Mouse (Mus musculus) midbrain, embryonic 10.5 days (tissue): ENCODE measurements around the gene Uqcr11. TPM values are rescaled to one million over a fixed set of nuclear protein-coding genes. Genes with fewer than 3 reads are reported as not detected.

Source experiments
- DNase-seq: peaks from one replicate; pipeline ENCODE4 v3.0.0-alpha.2; 2017; ENCODE audit warnings: low spot score
- H3K27ac ChIP-seq: fragments of 300-500 bp; sonication (generic); replicated peaks from 2 replicates; pipeline ENCODE4 v1.5.1; 2016; ENCODE audit warnings: mild to moderate bottlenecking
- H3K27me3 ChIP-seq: fragments of 300-500 bp; sonication (generic); 2 replicates; pipeline ENCODE4 v1.6.1; 2016; ENCODE audit warnings: low read depth, mild to moderate bottlenecking; ENCODE audit not compliant: poor library complexity, severe bottlenecking
- H3K36me3 ChIP-seq: fragments of 300-500 bp; sonication (generic); 2 replicates; pipeline ENCODE4 v1.6.1; 2016; ENCODE audit warnings: mild to moderate bottlenecking, moderate library complexity
- H3K4me1 ChIP-seq: fragments of 300-500 bp; sonication (generic); 2 replicates; pipeline ENCODE4 v1.6.1; 2016
- H3K4me3 ChIP-seq: fragments of 300-500 bp; sonication (generic); 2 replicates; pipeline ENCODE4 v1.5.1; 2016; ENCODE audit warnings: mild to moderate bottlenecking, moderate library complexity
- H3K9me3 ChIP-seq: fragments of 300-500 bp; sonication (generic); replicated peaks from 2 replicates; pipeline ENCODE4 v1.6.1; 2016; ENCODE audit warnings: mild to moderate bottlenecking
- WGBS: fragments of 180-500 bp; shearing (Covaris S2); methylation state at CpG from one replicate; pipeline ENCODE4 v1.1.7; 2016; 5-methylcytosine and 5-hydroxymethylcytosine counted together
- polyA plus RNA-seq: library from polyadenylated mRNA; unstranded; fragments of >200 nt; fragmentation: Nextera tagmentation; extraction: Ambion mirVana; gene quantifications from 2 replicates; pipeline ENCODE4 v1.2.1, GENCODE M21; 2016

Gene Uqcr11
- polyA plus RNA-seq, 1 experiment from 2014 or later, result 635 TPM

DNA sequence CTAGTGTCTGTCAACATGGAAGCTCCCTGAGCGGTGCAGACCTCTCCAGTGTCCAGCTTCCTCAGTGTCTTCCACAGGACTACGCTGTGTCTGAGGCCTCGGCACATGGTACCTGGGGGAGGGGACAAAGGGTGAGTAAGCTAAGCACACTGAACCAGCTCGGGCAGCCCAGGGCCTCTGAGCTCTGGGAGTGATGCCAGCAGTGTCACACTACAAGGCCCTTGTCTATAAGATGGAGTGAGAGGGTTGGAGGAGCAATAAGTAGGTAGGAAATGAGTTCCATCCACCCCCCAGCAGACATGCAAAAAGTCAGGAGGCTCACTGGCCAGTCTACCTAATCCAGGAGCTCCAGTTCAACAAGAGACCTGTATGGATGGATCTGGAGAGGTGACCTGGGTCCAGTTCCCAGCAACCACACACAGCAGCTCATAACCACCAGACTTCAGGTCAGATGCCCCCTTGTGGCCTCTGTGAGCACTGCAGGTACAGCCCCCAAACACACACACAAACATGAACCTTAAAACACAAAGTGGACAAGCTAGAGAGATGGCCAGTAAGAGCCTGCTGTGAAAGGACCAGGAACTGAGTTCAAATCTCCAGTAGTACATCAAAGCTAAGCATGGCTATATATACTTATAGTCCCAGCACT, 3.5 kb downstream of the Uqcr11 start:
- 93% methylated on average over 4 of the region's 4 CpGs for WGBS
- no peak for DNase-seq
- no peaks in the 10 kb centered on the region for H3K27me3 ChIP-seq
- H3K27ac ChIP-seq, result no peak overlapping the region
- H3K9me3 ChIP-seq, result no peaks in the 10 kb centered on the region
- peaks cover 45% of the 10 kb centered on the region for H3K4me1 ChIP-seq
- no peak overlapping the region for H3K4me3 ChIP-seq
- peaks cover 37% of the 10 kb centered on the region for H3K36me3 ChIP-seq

DNA sequence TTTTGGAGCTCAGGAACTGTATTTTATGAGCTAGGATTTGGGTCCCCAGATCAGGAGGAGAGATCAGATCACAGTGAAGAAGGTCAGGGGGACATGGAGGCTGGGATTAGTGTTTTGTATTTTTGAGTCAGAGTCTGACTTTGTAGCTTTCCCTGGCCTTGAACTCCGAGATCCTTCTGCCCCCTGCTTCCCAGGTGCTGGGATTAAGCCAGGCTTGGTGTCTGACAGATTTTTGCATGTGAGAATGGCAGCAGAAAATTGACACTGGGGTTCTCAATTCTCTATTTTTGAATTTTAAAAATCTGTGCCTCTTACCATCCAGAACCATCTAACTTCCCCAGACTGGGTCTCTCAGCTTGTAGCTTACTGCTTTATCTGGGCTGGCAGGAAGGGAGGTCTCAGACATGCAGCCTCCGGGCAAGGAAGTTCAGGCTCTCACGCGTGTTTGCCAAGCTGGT, 5.9 kb downstream of the Uqcr11 start:
- H3K4me1 ChIP-seq, result peaks cover 42% of the 10 kb centered on the region
- peak overlapping the region; percentile 85 for H3K4me3 ChIP-seq

DNA sequence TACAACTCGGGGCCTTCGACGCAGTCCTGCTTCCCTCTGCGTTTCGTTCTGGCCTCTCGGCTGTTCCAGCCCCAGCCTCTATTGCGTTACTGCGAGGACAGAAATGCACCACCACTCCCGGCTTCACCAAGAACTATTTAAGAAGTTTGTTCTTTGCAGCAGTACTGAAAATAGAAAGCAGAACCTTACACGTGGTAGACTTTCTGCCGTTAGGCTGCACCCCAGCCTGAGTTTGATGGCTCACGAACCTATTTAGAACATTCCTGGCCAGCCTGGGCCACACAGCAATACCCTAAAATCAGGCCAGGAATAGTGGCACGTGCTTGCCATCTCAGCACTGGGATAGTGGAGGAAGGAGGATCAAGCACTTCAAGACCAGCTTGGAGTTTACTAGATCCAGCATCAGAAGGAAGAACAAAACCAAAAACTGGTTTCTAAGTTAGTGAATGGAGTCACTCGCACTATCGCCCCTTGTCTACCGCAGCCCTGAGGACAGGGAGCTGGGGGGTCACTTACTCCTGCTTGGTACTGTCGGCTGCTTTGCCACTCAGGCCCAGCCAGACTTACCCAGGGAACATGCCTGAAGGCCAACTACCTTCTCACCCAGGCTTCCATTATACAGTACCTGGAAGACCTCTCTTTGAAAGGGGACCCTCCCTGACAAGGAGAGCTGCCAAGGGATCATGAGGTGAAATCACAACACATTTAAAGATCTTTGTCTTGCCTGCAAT, 6.5 kb downstream of the Uqcr11 start:
- Histone ChIP-seq H3K4me3 (peak overlapping the region; percentile 85), H3K27me3 (no peaks in the 10 kb centered on the region), H3K9me3 (no peaks in the 10 kb centered on the region), H3K27ac (peak overlapping the region; percentile 100), H3K4me1 (peaks cover 36% of the 10 kb centered on the region), H3K36me3 (peaks cover 62% of the 10 kb centered on the region)
- 14% methylated on average over 17 of the region's 17 CpGs for WGBS
- no peak for DNase-seq

More for the DNA sequence above, 5.9 kb downstream of the Uqcr11 start:
- Histone ChIP-seq H3K27ac (0 out of 2 replicates have a peak overlapping the region, but pooled peaks have one; percentile 100), H3K36me3 (peaks cover 56% of the 10 kb centered on the region), H3K27me3 (no peaks in the 10 kb centered on the region), H3K9me3 (no peaks in the 10 kb centered on the region)
- no peak for DNase-seq
- WGBS, result 86% methylated on average over 4 of the region's 4 CpGs

DNA sequence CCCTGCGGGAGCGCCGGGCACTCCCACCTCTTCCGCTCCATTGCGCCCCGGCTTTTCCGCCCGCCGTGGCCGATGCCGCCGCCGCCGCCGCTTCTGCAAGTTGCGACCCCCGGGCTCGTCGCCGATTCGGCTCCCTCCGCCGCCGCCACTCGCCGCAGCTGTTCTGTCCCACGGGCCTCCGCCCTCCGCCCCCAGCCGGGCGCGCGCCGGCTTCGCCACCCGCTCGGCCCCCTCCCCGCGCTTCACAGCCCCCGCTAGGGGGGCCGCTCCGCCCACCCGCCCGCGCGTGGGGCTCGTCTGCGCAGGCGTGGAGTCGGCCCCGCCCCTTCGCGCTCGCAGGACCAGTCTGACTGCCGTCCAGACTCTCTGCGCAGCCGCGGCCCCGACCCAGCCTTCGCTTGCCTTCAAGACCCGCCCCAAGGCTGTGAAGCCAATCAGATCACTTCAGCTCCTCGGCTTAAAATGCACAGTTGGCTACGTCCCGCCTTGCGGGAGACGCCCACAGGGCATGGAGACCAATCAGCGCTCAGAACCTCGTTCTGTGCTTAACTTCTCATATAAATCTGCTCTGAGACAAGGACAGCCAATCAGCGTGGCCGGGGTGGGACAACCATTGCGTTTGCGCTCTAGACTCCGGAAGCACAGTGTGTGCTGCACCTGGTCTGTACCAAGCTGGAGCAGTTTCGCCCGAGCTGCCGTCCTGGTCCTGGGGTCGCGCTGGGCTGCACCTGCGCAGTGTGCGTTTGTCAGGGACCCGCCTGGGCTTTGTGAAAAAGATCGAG, 7.2 kb downstream of the Uqcr11 start, which contains the start of gene Mbd3:
Gene Mbd3 (minus strand): TSS at position 360 of the 782 bp plus-strand sequence.
- WGBS, result under 1% methylated on average over 80 of the region's 82 CpGs
- Histone ChIP-seq H3K36me3 (peaks cover 66% of the 10 kb centered on the region), H3K27me3 (no peaks in the 10 kb centered on the region), H3K27ac (peak within 1 kb of the TSS; percentile 100), H3K4me3 (peak within 1 kb of the TSS; percentile 85), H3K4me1 (peaks cover 33% of the 10 kb centered on the region), H3K9me3 (no peaks in the 10 kb centered on the region)
- peak; percentile 99 for DNase-seq

DNA sequence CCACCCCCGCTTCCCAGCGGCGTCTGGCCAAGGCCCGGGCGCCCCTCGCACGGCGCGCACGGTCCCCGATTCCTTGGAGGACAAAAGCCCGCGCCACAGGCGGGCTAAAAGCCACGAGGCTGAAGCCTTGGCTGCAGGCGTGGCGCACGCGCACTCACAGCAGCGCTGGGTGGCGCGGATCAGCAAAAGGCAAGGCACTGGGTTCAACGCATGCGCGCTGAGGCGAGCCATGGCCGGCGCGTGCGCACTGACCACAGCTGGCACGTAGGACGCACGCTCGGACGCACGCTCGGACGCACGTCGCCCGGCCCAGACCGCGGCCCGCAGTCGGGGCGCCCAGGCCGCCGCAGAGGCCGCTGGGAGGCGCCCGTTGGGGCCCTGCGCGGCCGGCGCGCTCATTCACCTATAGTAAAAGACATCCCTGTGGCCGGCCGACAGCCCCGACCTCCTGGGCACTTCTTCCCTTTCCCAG, 7.9 kb downstream of the Uqcr11 start:
- H3K27me3 ChIP-seq, result no peaks in the 10 kb centered on the region
- DNase-seq, result peak; percentile 100
- peaks cover 33% of the 10 kb centered on the region for H3K4me1 ChIP-seq
- WGBS, result under 1% methylated on average over 59 of the region's 59 CpGs
- no peaks in the 10 kb centered on the region for H3K9me3 ChIP-seq
- peak overlapping the region; percentile 100 for H3K27ac ChIP-seq
- H3K4me3 ChIP-seq, result peak overlapping the region; percentile 85
- peaks cover 66% of the 10 kb centered on the region for H3K36me3 ChIP-seq

DNA sequence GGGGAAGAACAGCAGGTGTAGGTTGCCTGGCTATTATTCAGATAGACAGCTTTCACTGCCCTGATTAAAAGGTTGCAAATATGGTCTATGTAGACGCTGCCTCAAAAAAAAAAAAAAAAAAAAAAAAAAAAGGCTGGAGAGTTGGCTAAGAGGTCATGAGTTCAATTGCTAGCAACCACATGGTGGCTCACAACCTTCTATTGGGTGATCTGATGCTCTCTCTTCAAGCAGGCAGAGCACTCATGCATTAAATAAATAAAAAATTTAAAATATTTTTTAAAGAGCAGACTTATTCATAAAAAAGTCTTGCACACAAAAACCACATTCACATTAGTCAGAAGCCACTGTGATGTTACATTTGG, 8.5 kb downstream of the Uqcr11 start:
- Histone ChIP-seq H3K27me3 (no peaks in the 10 kb centered on the region), H3K27ac (peak overlapping the region; percentile 100), H3K9me3 (no peaks in the 10 kb centered on the region), H3K4me1 (peaks cover 33% of the 10 kb centered on the region), H3K4me3 (peak overlapping the region; percentile 85), H3K36me3 (peaks cover 66% of the 10 kb centered on the region)
- WGBS, result 5% methylated on average over 1 of the region's 1 CpGs
- DNase-seq, result no peak

DNA sequence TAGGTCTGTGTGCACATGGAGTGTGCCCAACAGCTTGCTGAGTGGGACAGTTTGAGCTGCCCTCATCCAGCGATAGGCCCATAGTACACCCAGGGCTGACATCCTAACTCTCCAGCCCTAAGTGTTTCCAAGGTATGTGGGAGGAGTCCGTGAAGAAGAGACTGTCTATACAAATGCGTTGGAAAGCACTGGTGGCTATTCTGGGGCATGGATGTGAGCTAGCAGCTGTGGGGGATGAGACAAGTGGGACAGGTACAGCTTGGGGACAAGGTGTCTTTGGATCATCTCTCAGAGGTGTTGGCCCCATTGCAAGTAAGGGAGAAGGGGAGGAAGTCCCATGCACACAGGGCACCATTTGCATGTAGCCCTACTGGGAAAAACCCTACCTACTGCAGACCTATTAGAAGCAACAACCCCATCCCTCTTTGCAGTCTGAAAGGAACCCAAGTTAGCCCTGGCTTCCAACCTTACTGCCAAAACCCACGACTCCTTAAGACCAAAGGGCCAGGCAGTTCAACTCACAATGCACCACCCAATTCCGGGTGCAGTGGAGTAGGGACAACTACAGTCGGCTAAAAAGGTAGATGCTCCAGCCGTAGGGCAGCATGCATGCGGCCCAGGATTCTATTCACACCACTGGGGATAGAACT, 9.0 kb downstream of the Uqcr11 start:
- WGBS, result 61% methylated on average over 8 of the region's 8 CpGs
- peak overlapping the region; percentile 100 for H3K27ac ChIP-seq
- H3K27me3 ChIP-seq, result no peaks in the 10 kb centered on the region
- H3K4me3 ChIP-seq, result peak overlapping the region; percentile 85
- H3K4me1 ChIP-seq, result peaks cover 34% of the 10 kb centered on the region
- no peaks in the 10 kb centered on the region for H3K9me3 ChIP-seq
- no peak for DNase-seq
- peaks cover 66% of the 10 kb centered on the region for H3K36me3 ChIP-seq

DNA sequence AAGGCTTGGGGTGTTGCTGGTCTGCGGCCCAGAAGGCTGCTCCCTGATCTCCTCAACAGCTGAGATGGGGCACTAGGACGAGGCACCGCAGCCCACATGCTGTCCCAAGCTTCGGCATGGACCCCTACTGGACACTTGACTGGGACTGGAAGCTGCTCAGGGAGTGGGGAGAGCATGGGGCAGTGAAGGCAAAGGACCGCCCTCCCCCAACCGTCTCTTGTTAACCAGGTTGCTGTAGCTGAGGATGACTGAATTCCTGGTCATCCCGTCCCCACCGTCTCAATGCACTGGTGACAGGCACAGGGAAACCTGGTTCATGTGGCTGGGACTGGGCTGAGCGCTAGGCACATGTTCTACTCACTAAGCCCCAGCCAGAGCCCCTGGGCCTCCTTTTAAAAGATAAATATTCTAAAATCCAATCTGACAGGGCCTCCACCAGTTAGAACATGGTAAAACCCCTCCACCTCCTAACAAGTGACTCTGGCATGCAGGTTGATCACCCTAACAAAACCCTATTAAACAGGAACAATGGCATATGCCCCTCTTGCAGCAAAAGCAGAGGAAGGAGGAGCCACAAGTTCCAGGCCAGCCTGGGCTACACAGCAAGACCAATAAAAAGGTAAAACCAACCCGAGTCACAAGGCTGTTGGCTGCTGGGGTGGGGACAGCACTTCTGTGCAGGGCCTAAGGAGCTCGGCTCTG, 9.7 kb downstream of the Uqcr11 start:
- no peaks in the 10 kb centered on the region for H3K9me3 ChIP-seq
- H3K4me3 ChIP-seq, result peak overlapping the region; percentile 85
- 93% methylated on average over 11 of the region's 11 CpGs for WGBS
- no peaks in the 10 kb centered on the region for H3K27me3 ChIP-seq
- peaks cover 35% of the 10 kb centered on the region for H3K4me1 ChIP-seq
- DNase-seq, result no peak
- H3K36me3 ChIP-seq, result peaks cover 66% of the 10 kb centered on the region
- peak overlapping the region; percentile 100 for H3K27ac ChIP-seq

DNA sequence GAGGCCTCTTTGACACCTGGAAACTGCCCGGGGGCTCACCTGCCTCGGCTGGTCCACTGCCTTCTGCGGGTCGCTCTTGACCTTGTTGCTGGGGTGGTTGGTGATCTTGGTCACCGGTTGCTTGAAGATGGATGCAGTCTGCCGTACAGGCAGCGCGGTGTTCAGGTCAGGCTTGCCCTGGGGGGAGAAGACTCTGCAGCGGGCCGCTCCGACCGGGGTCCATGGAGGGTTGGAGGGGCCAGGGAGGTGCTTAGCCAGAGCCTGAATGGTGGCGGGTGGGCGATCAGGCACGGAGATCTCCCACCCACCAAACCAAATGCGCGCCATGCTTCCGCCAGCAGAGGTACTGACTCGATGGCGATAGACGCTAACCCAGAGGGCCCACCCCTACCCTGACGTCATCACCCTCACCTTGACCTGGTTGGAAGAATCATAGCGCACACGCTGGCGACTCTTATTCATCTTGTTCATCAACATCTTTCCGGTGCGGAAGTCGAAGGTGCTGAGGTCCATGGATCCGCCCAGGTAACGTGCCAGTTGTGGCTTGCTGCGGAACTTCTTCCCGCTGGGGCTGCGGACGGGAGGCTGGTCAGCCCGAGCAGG, 11.5 kb downstream of the Uqcr11 start:
- peaks cover 25% of the 10 kb centered on the region for H3K4me1 ChIP-seq
- 97% methylated on average over 35 of the region's 35 CpGs for WGBS
- H3K36me3 ChIP-seq, result peaks cover 74% of the 10 kb centered on the region
- H3K27ac ChIP-seq, result no peak overlapping the region
- H3K4me3 ChIP-seq, result 0 out of 2 replicates have a peak overlapping the region, but pooled peaks have one; percentile 17
- no peak for DNase-seq
- H3K9me3 ChIP-seq, result no peaks in the 10 kb centered on the region
- no peaks in the 10 kb centered on the region for H3K27me3 ChIP-seq

DNA sequence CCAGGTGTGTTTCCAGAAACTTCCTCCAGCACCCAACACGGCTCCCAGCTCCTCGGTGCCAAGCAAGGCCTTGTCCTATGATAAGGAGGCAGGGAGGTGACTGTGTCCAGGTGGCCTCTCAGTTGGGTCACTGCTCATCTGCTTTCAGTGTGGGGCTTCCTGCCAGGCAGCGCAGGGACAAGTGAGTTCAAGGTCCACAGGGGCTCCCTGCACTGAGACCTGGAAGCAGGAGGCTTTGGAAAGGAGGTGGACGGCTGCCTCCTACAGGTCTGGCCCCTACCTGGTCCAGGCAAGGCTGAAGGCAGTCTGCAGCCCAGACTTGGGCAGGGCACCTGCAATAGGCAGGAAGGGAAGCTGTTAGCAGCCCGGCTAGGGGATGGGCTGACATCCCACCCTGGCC, 13.9 kb downstream of the Uqcr11 start:
- Histone ChIP-seq H3K36me3 (peaks cover 80% of the 10 kb centered on the region), H3K4me1 (peaks cover 27% of the 10 kb centered on the region), H3K4me3 (no peak overlapping the region), H3K27me3 (no peaks in the 10 kb centered on the region), H3K27ac (no peak overlapping the region), H3K9me3 (no peaks in the 10 kb centered on the region)
- DNase-seq, result no peak
- 91% methylated on average over 5 of the region's 5 CpGs for WGBS

DNA sequence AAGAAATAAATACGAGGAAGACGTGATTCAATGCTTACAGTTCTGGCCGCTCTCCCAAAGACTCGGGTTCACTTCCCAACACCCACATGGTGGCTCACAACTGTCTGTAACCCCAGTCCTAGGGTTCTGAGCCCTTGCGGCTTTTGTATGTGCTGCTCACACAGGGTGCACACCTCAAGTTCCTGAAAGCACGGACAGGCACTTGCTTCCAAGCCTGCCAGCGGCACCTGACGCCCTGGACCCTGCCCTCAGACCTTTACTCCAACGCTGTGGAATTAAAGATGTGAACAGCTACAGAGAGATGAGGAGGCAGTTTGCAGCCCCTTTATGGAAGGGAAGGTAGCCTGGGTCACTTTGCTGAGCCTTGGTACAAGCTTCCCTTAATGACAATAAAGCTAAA, 15.9 kb downstream of the Uqcr11 start:
- DNase-seq, result no peak
- no peaks in the 10 kb centered on the region for H3K27me3 ChIP-seq
- H3K27ac ChIP-seq, result no peak overlapping the region
- peaks cover 24% of the 10 kb centered on the region for H3K4me1 ChIP-seq
- H3K9me3 ChIP-seq, result no peaks in the 10 kb centered on the region
- 93% methylated on average over 9 of the region's 9 CpGs for WGBS
- peaks cover 61% of the 10 kb centered on the region for H3K36me3 ChIP-seq
- H3K4me3 ChIP-seq, result no peak overlapping the region
